Mouse (Mus musculus) kidney, embryonic 15.5 days (tissue): ENCODE results near the gene Nmb. TPM values are rescaled to one million over a fixed set of nuclear protein-coding genes. Genes with fewer than 3 reads are reported as not detected.
A peak's percentile ranks its signal among the peaks of the same experiment; 100 is the strongest.

Experiments used
- ATAC-seq: fragments of 200-750 bp; cut with Nextera tagmentation; replicated peaks from 2 replicates; pipeline ENCODE4 v1.8.0; 2017; ENCODE audit warnings: moderate TSS enrichment; ENCODE audit not compliant: low FRiP score
- H3K27ac ChIP-seq: fragments of 300-500 bp; sonication (generic); 2 replicates; pipeline ENCODE4 v1.5.1; 2015; ENCODE audit warnings: mild to moderate bottlenecking, inconsistent platforms
- H3K27me3 ChIP-seq: fragments of 300-500 bp; sonication (generic); 2 replicates; pipeline ENCODE4 v1.6.1; 2015; ENCODE audit warnings: inconsistent platforms
- H3K36me3 ChIP-seq: fragments of 300-500 bp; sonication (generic); 2 replicates; pipeline ENCODE4 v1.6.1; 2015; ENCODE audit warnings: inconsistent platforms
- H3K4me1 ChIP-seq: fragments of 300-500 bp; sonication (generic); 2 replicates; pipeline ENCODE4 v1.6.1; 2015; ENCODE audit warnings: inconsistent platforms
- H3K4me2 ChIP-seq: fragments of 300-500 bp; sonication (generic); 2 replicates; pipeline ENCODE4 v1.6.1; 2015; ENCODE audit warnings: moderate library complexity, mild to moderate bottlenecking, inconsistent platforms
- H3K4me3 ChIP-seq: fragments of 300-500 bp; sonication (generic); replicated peaks from 2 replicates; pipeline ENCODE4 v1.5.1; 2015; ENCODE audit warnings: mild to moderate bottlenecking, inconsistent platforms
- H3K9ac ChIP-seq: fragments of 300-500 bp; sonication (generic); 2 replicates; pipeline ENCODE4 v1.6.1; 2015; ENCODE audit warnings: mild to moderate bottlenecking, inconsistent platforms
- H3K9me3 ChIP-seq: fragments of 300-500 bp; sonication (generic); replicated peaks from 2 replicates; pipeline ENCODE4 v1.6.1; 2016; ENCODE audit warnings: inconsistent platforms
- WGBS: fragments of 180-500 bp; shearing (Covaris S2); methylation state at CpG from one replicate; pipeline ENCODE4 v1.1.7; 2015; ENCODE audit warnings: mixed read lengths; 5-methylcytosine and 5-hydroxymethylcytosine counted together
- polyA plus RNA-seq: library from polyadenylated mRNA; unstranded; fragments of >200 nt; fragmentation: Nextera tagmentation; extraction: Ambion mirVana; gene quantifications from 2 replicates; pipeline ENCODE4 v1.2.1, GENCODE M21; 2015

Gene Nmb
- polyA plus RNA-seq, 1 experiment from 2014 or later, result 10.0 TPM

GRCm38 (mm10) chr7:80868686-80869085 is 36.2 kb downstream of the Nmb start:
- H3K9ac ChIP-seq, result no peak overlapping the region
- H3K27ac ChIP-seq, result no peak overlapping the region
- peaks cover 28% of the 10 kb centered on the region for H3K4me1 ChIP-seq
- no peak overlapping the region for H3K4me3 ChIP-seq
- H3K9me3 ChIP-seq, result no peaks in the 10 kb centered on the region
- no peaks in the 10 kb centered on the region for H3K27me3 ChIP-seq
- H3K36me3 ChIP-seq, result peaks cover 91% of the 10 kb centered on the region
- ATAC-seq, result no peak
- WGBS, result 90% methylated on average over 2 of the region's 2 CpGs
- H3K4me2 ChIP-seq, result no peak overlapping the region

GRCm38 (mm10) chr7:80866514-80867147 is 38.2 kb downstream of the Nmb start:
- H3K36me3 ChIP-seq, result peaks cover 80% of the 10 kb centered on the region
- H3K9me3 ChIP-seq, result no peaks in the 10 kb centered on the region
- H3K9ac ChIP-seq, result no peak overlapping the region
- H3K27ac ChIP-seq, result peak overlapping the region; percentile 57
- H3K4me2 ChIP-seq, result no peak overlapping the region
- 69% methylated on average over 7 of the region's 7 CpGs for WGBS
- H3K27me3 ChIP-seq, result no peaks in the 10 kb centered on the region
- no peak overlapping the region for H3K4me3 ChIP-seq
- H3K4me1 ChIP-seq, result peaks cover 47% of the 10 kb centered on the region
- ATAC-seq, result peak; percentile 68; the same call in 1 of the 2 replicates

- 84% methylated on average over 7 of the region's 7 CpGs for WGBS
- Histone ChIP-seq H3K4me3 (no peak overlapping the region), H3K9me3 (no peaks in the 10 kb centered on the region), H3K27me3 (no peaks in the 10 kb centered on the region), H3K4me1 (peaks cover 49% of the 10 kb centered on the region), H3K4me2 (0 out of 2 replicates have a peak overlapping the region, but pooled peaks have one; percentile 16), H3K36me3 (peaks cover 70% of the 10 kb centered on the region), H3K27ac (peak overlapping the region; percentile 75), H3K9ac (no peak overlapping the region)
- ATAC-seq, result no peak
Measured at GRCm38 (mm10) chr7:80865521-80865920, 39.4 kb downstream of the Nmb start.

GRCm38 (mm10) chr7:80864831-80865230 is 40.0 kb downstream of the Nmb start:
- Histone ChIP-seq H3K4me3 (no peak overlapping the region), H3K27ac (peak overlapping the region; percentile 75), H3K9me3 (no peaks in the 10 kb centered on the region), H3K27me3 (no peaks in the 10 kb centered on the region), H3K4me1 (peaks cover 52% of the 10 kb centered on the region), H3K36me3 (peaks cover 63% of the 10 kb centered on the region), H3K4me2 (0 out of 2 replicates have a peak overlapping the region, but pooled peaks have one; percentile 16), H3K9ac (no peak overlapping the region)
- 65% methylated on average over 8 of the region's 8 CpGs for WGBS
- no peak for ATAC-seq

- no peak for ATAC-seq
- no peaks in the 10 kb centered on the region for H3K27me3 ChIP-seq
- no peak overlapping the region for H3K4me3 ChIP-seq
- no peak overlapping the region for H3K4me2 ChIP-seq
- peak overlapping the region; percentile 75; the same call in 1 of the 2 replicates for H3K27ac ChIP-seq
- peaks cover 52% of the 10 kb centered on the region for H3K4me1 ChIP-seq
- WGBS, result 50% methylated on average over 1 of the region's 1 CpGs
- peaks cover 56% of the 10 kb centered on the region for H3K36me3 ChIP-seq
- H3K9me3 ChIP-seq, result no peaks in the 10 kb centered on the region
- H3K9ac ChIP-seq, result no peak overlapping the region
Measured at GRCm38 (mm10) chr7:80864151-80864550, 40.7 kb downstream of the Nmb start.

GRCm38 (mm10) chr7:80863520-80863919 is 41.4 kb downstream of the Nmb start:
- Histone ChIP-seq H3K27ac (peak overlapping the region; percentile 56), H3K9me3 (no peaks in the 10 kb centered on the region), H3K4me3 (no peak overlapping the region), H3K27me3 (no peaks in the 10 kb centered on the region), H3K4me2 (peak overlapping the region; percentile 21; the same call in 1 of the 2 replicates), H3K36me3 (peaks cover 50% of the 10 kb centered on the region), H3K4me1 (peaks cover 52% of the 10 kb centered on the region), H3K9ac (no peak overlapping the region)
- 83% methylated on average over 5 of the region's 5 CpGs for WGBS
- no peak for ATAC-seq

- Histone ChIP-seq H3K9ac (no peak overlapping the region), H3K27ac (no peak overlapping the region), H3K4me2 (peak overlapping the region; percentile 36), H3K27me3 (no peaks in the 10 kb centered on the region), H3K9me3 (no peaks in the 10 kb centered on the region), H3K4me1 (peaks cover 52% of the 10 kb centered on the region), H3K4me3 (0 out of 2 replicates have a peak overlapping the region, but pooled peaks have one; percentile 12), H3K36me3 (peaks cover 39% of the 10 kb centered on the region)
- ATAC-seq, result no peak
- 91% methylated on average over 2 of the region's 2 CpGs for WGBS
Measured at GRCm38 (mm10) chr7:80862475-80862874, 42.4 kb downstream of the Nmb start.

- peak within 1 kb of the TSS; percentile 92 for H3K9ac ChIP-seq
- under 1% methylated on average over 40 of the region's 40 CpGs for WGBS
- H3K27ac ChIP-seq, result peak within 1 kb of the TSS; percentile 92
- H3K4me1 ChIP-seq, result peaks cover 43% of the 10 kb centered on the region
- peaks cover 28% of the 10 kb centered on the region for H3K36me3 ChIP-seq
- peak within 1 kb of the TSS; percentile 77 for H3K4me2 ChIP-seq
- no peaks in the 10 kb centered on the region for H3K27me3 ChIP-seq
- peak; percentile 97 for ATAC-seq
- H3K4me3 ChIP-seq, result peak within 1 kb of the TSS; percentile 80
- H3K9me3 ChIP-seq, result no peaks in the 10 kb centered on the region
Measured at GRCm38 (mm10) chr7:80860729-80861274, 44.1 kb downstream of the Nmb start, which contains the start of gene Zscan2. Zscan2 (plus strand) TSS chr7:80860920.

- H3K9ac ChIP-seq, result peak overlapping the region; percentile 39
- H3K9me3 ChIP-seq, result no peaks in the 10 kb centered on the region
- WGBS, result under 1% methylated on average over 13 of the region's 13 CpGs
- no peaks in the 10 kb centered on the region for H3K27me3 ChIP-seq
- H3K27ac ChIP-seq, result no peak overlapping the region
- H3K36me3 ChIP-seq, result peaks cover 23% of the 10 kb centered on the region
- peaks cover 38% of the 10 kb centered on the region for H3K4me1 ChIP-seq
- H3K4me2 ChIP-seq, result peak overlapping the region; percentile 77
- peak; percentile 68 for ATAC-seq
- H3K4me3 ChIP-seq, result peak overlapping the region; percentile 80
Measured at GRCm38 (mm10) chr7:80860227-80860626, 44.6 kb downstream of the Nmb start.

- ATAC-seq, result no peak
- Histone ChIP-seq H3K36me3 (no peaks in the 10 kb centered on the region), H3K4me3 (no peak overlapping the region), H3K9ac (no peak overlapping the region), H3K27me3 (no peaks in the 10 kb centered on the region), H3K9me3 (no peaks in the 10 kb centered on the region), H3K4me2 (no peak overlapping the region), H3K27ac (no peak overlapping the region), H3K4me1 (peaks cover 10% of the 10 kb centered on the region)
- 24% methylated on average over 6 of the region's 6 CpGs for WGBS
Measured at GRCm38 (mm10) chr7:80857181-80857580, 47.7 kb downstream of the Nmb start.

- no peak overlapping the region for H3K4me3 ChIP-seq
- no peak overlapping the region for H3K4me2 ChIP-seq
- H3K27me3 ChIP-seq, result no peaks in the 10 kb centered on the region
- peaks cover 3% of the 10 kb centered on the region; the same call in 1 of the 2 replicates for H3K4me1 ChIP-seq
- no peaks in the 10 kb centered on the region for H3K36me3 ChIP-seq
- no peak for ATAC-seq
- H3K9ac ChIP-seq, result no peak overlapping the region
- H3K9me3 ChIP-seq, result no peaks in the 10 kb centered on the region
- no peak overlapping the region for H3K27ac ChIP-seq
Measured at GRCm38 (mm10) chr7:80855316-80855715, 49.6 kb downstream of the Nmb start.

GRCm38 (mm10) chr7:80853218-80853617 is 51.7 kb downstream of the Nmb start:
- H3K27me3 ChIP-seq, result no peaks in the 10 kb centered on the region
- no peak overlapping the region for H3K9ac ChIP-seq
- ATAC-seq, result no peak
- H3K4me3 ChIP-seq, result no peak overlapping the region
- H3K27ac ChIP-seq, result no peak overlapping the region
- no peaks in the 10 kb centered on the region for H3K36me3 ChIP-seq
- no peaks in the 10 kb centered on the region for H3K9me3 ChIP-seq
- 87% methylated on average over 3 of the region's 3 CpGs for WGBS
- H3K4me2 ChIP-seq, result no peak overlapping the region
- H3K4me1 ChIP-seq, result no peaks in the 10 kb centered on the region
